Mouse (Mus musculus) embryonic fibroblast, embryonic 13.5 days (primary cell): ENCODE data around the gene Gch1.

Experiments
- CTCF ChIP-seq: IDR thresholded peaks from 2 replicates; pipeline ENCODE4 v1.5.1; 2011; ENCODE audit warnings: mild to moderate bottlenecking, control low read depth, low read length, moderate library complexity, borderline replicate concordance; ENCODE audit not compliant: insufficient read depth
- POLR2A ChIP-seq: IDR thresholded peaks from 2 replicates; pipeline ENCODE4 v1.6.1; 2011; ENCODE audit warnings: low read depth, mild to moderate bottlenecking, control low read depth, low read length, moderate library complexity

GRCm38 (mm10) chr14:47181497-47182290 is 7.5 kb downstream of the Gch1 start:
- TF ChIP-seq POLR2A (no peak), CTCF (no peak)
